Mouse (Mus musculus) kidney, postnatal 0 days (tissue): ENCODE measurements around the gene Elp6. TPM values are rescaled to one million over a fixed set of nuclear protein-coding genes. Genes with fewer than 3 reads are reported as not detected.
"Not testable (repeated sequence)": the region's sequence is repeated elsewhere in the genome, so short reads cannot be mapped to it uniquely, and the experiment has no call there.

ENCODE experiments used
- ATAC-seq: fragments of 200-750 bp; cut with Nextera tagmentation; replicated peaks from 2 replicates; pipeline ENCODE4 v1.8.0; 2017; ENCODE audit warnings: low read depth, moderate number of reproducible peaks, moderate TSS enrichment, moderate library complexity; ENCODE audit not compliant: low FRiP score
- DNase-seq: peaks from one replicate; pipeline ENCODE4 v3.0.0-alpha.2; 2016; ENCODE audit warnings: low spot score
- H3K27ac ChIP-seq: fragments of 300-500 bp; sonication (generic); 2 replicates; pipeline ENCODE4 v1.5.1; 2014; ENCODE audit warnings: mild to moderate bottlenecking
- H3K27me3 ChIP-seq: fragments of 300-500 bp; sonication (generic); 2 replicates; pipeline ENCODE4 v1.6.1; 2014; ENCODE audit warnings: low read length, mixed read lengths; ENCODE audit not compliant: insufficient read depth
- H3K36me3 ChIP-seq: fragments of 300-500 bp; sonication (generic); 2 replicates; pipeline ENCODE4 v1.6.1; 2014; ENCODE audit warnings: low read length, mixed read lengths; ENCODE audit not compliant: insufficient read depth
- H3K4me1 ChIP-seq: fragments of 300-500 bp; sonication (generic); replicated peaks from 2 replicates; pipeline ENCODE4 v1.6.1; 2014; ENCODE audit warnings: antibody characterized with exemption, low read length, mixed read lengths; ENCODE audit not compliant: insufficient read depth
- H3K4me2 ChIP-seq: fragments of 300-500 bp; sonication (generic); 2 replicates; pipeline ENCODE4 v1.6.1; 2014; ENCODE audit warnings: mild to moderate bottlenecking, low read length, moderate library complexity, mixed read lengths
- H3K4me3 ChIP-seq: fragments of 300-500 bp; sonication (generic); replicated peaks from 2 replicates; pipeline ENCODE4 v1.5.1; 2014; ENCODE audit warnings: low read depth, low read length
- H3K9ac ChIP-seq: fragments of 300-500 bp; sonication (generic); 2 replicates; pipeline ENCODE4 v1.6.1; 2014; ENCODE audit warnings: low read depth, low read length
- H3K9me3 ChIP-seq: fragments of 300-500 bp; sonication (generic); replicated peaks from 2 replicates; pipeline ENCODE4 v1.6.1; 2016; ENCODE audit warnings: low read length, inconsistent platforms, mixed read lengths
- CTCF ChIP-seq: IDR thresholded peaks from 2 replicates; pipeline ENCODE4 v1.5.1; 2016; ENCODE audit warnings: antibody characterized with exemption, low read depth, mild to moderate bottlenecking, moderate library complexity
- WGBS: fragments of 180-500 bp; shearing (Covaris S2); extraction: QIAGEN DNeasy Blood & Tissue Kit; methylation state at CpG from one replicate; pipeline ENCODE4 v1.1.7; 2014; 5-methylcytosine and 5-hydroxymethylcytosine counted together
- polyA plus RNA-seq: library from polyadenylated mRNA; unstranded; fragments of >200 nt; fragmentation: Nextera tagmentation; extraction: Ambion mirVana; gene quantifications from 2 replicates; pipeline ENCODE4 v1.2.1, GENCODE M21; 2015

Gene Elp6
- polyA plus RNA-seq, 1 experiment from 2014 or later: 15.7 TPM

GRCm38 (mm10) chr9:110324181-110324580 lies 19.2 kb downstream of the Elp6 start:
- Histone ChIP-seq H3K4me2 (no peak overlapping the region), H3K4me3 (no peak overlapping the region), H3K4me1 (no peaks in the 10 kb centered on the region), H3K9me3 (no peaks in the 10 kb centered on the region), H3K27ac (no peak overlapping the region), H3K9ac (no peak overlapping the region), H3K27me3 (no peaks in the 10 kb centered on the region), H3K36me3 (peaks cover 7% of the 10 kb centered on the region; the same call in 1 of the 2 replicates)
- ATAC-seq (no peak), DNase-seq (no peak)
- no peak for TF ChIP-seq CTCF
- WGBS: 81% methylated on average over 1 of the region's 1 CpGs

- 85% methylated on average over 2 of the region's 2 CpGs for WGBS
- no peaks in the 10 kb centered on the region for H3K27me3 ChIP-seq
- TF ChIP-seq CTCF: no peak
- H3K4me1 ChIP-seq: no peaks in the 10 kb centered on the region
- H3K4me2 ChIP-seq: no peak overlapping the region
- H3K36me3 ChIP-seq: no peaks in the 10 kb centered on the region
- no peaks in the 10 kb centered on the region for H3K9me3 ChIP-seq
- DNase-seq (no peak), ATAC-seq (no peak)
- no peak overlapping the region for H3K9ac ChIP-seq
- H3K4me3 ChIP-seq: no peak overlapping the region
- H3K27ac ChIP-seq: no peak overlapping the region
Measured at GRCm38 (mm10) chr9:110328178-110328577, 23.2 kb downstream of the Elp6 start.

GRCm38 (mm10) chr9:110328946-110329630 lies 24.1 kb downstream of the Elp6 start:
- 40% methylated on average over 5 of the region's 5 CpGs for WGBS
- TF ChIP-seq CTCF: no peak
- no peak for ATAC-seq

GRCm38 (mm10) chr9:110329655-110330054 lies 24.7 kb downstream of the Elp6 start:
- no peak overlapping the region for H3K4me3 ChIP-seq
- ATAC-seq (no peak), DNase-seq (no peak)
- H3K27ac ChIP-seq: no peak overlapping the region
- no peaks in the 10 kb centered on the region for H3K27me3 ChIP-seq
- no peaks in the 10 kb centered on the region for H3K9me3 ChIP-seq
- 82% methylated on average over 21 of the region's 21 CpGs for WGBS
- H3K4me2 ChIP-seq: no peak overlapping the region
- H3K36me3 ChIP-seq: no peaks in the 10 kb centered on the region
- TF ChIP-seq CTCF: no peak
- no peaks in the 10 kb centered on the region for H3K4me1 ChIP-seq
- no peak overlapping the region for H3K9ac ChIP-seq

More at GRCm38 (mm10) chr9:110328946-110329630, 24.1 kb downstream of the Elp6 start:
- DNase-seq: no peak
- Histone ChIP-seq H3K4me1 (no peaks in the 10 kb centered on the region), H3K4me2 (no peak overlapping the region), H3K27me3 (no peaks in the 10 kb centered on the region), H3K27ac (no peak overlapping the region), H3K9ac (no peak overlapping the region), H3K36me3 (no peaks in the 10 kb centered on the region), H3K9me3 (no peaks in the 10 kb centered on the region), H3K4me3 (no peak overlapping the region)

DNA sequence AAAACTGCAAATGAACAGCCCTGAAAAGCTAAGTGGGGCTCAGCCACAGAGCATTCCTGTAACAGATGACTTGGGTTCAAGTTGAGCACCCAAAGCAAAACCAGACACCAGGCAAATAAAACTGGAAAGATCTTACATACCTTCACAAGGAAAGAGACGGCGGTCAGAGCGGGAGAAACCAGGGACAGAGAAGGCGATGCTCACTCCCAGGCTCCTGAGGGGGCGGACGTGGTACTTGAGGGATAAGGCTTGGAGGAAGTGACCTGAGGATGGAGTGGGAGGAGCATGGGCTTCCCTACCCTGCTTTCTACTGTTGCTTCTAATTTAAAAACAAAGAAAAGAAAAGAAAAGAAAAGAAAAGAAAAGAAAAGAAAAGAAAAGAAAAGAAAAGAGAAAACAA lies 25.4 kb downstream of the Elp6 start:
- TF ChIP-seq CTCF: no peak

DNA sequence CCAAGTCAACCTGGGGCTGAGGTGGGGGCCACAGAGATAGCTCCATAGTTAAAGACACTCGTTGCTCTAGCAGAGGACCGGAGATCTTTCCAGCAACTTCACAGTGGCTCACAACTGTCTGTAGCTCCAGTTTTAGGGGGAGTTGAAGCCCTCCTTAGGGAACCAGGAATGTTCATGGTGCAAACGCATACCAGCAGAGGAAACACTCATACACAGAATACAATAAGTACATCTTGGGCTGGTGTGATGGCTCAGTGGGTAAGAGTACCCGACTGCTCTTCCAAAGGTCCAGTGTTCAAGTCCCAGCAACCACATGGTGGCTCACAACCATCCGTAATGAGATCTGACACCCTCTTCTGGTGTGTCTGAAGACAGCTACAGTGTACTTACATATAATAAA lies 25.9 kb downstream of the Elp6 start:
- H3K4me3 ChIP-seq, H3K4me1 ChIP-seq, H3K9ac ChIP-seq, ATAC-seq, DNase-seq, H3K4me2 ChIP-seq, H3K27me3 ChIP-seq, H3K36me3 ChIP-seq, H3K27ac ChIP-seq, H3K9me3 ChIP-seq: not testable (repeated sequence)
- WGBS: 90% methylated on average over 5 of the region's 5 CpGs

More for the DNA sequence above, 25.4 kb downstream of the Elp6 start:
- WGBS: 52% methylated on average over 6 of the region's 6 CpGs
- Histone ChIP-seq H3K9me3 (no peaks in the 10 kb centered on the region), H3K9ac (no peak overlapping the region), H3K27me3 (no peaks in the 10 kb centered on the region), H3K4me1 (no peaks in the 10 kb centered on the region; the same call in 1 of the 2 replicates), H3K27ac (no peak overlapping the region), H3K4me2 (no peak overlapping the region), H3K4me3 (no peak overlapping the region), H3K36me3 (no peaks in the 10 kb centered on the region)
- DNase-seq (no peak), ATAC-seq (no peak)
